Mouse (Mus musculus) layer of hippocampus, adult 2 months (tissue): ENCODE data around the gene Hook2. TPM values are rescaled to one million over a fixed set of nuclear protein-coding genes. Genes with fewer than 3 reads are reported as not detected.

Experiments
- DNase-seq, 2 experiments: peaks; one replicate each; pipeline ENCODE4 v3.0.0; 2022; ENCODE audit warnings: low spot score in 2 of 2
- H3K27ac ChIP-seq: fragments of 200-600 bp; 2 replicates; pipeline ENCODE4 v1.8.1; 2022
- H3K4me3 ChIP-seq: fragments of 200-600 bp; 2 replicates; pipeline ENCODE4 v1.8.1; 2022; ENCODE audit warnings: mild to moderate bottlenecking
- CTCF ChIP-seq: fragments of 200-600 bp; conservative IDR thresholded peaks from 2 replicates; pipeline ENCODE4 v1.8.1; 2022; ENCODE audit warnings: antibody characterized with exemption, mild to moderate bottlenecking, moderate library complexity
- total RNA-seq, 2 experiments: library from RNA; stranded (reverse); gene quantifications; 2 replicates each; pipeline ENCODE4 v1.2.3; 2021

Gene Hook2
- total RNA-seq, 2 experiments from 2014 or later = 9.2 to 10.0 TPM

DNA sequence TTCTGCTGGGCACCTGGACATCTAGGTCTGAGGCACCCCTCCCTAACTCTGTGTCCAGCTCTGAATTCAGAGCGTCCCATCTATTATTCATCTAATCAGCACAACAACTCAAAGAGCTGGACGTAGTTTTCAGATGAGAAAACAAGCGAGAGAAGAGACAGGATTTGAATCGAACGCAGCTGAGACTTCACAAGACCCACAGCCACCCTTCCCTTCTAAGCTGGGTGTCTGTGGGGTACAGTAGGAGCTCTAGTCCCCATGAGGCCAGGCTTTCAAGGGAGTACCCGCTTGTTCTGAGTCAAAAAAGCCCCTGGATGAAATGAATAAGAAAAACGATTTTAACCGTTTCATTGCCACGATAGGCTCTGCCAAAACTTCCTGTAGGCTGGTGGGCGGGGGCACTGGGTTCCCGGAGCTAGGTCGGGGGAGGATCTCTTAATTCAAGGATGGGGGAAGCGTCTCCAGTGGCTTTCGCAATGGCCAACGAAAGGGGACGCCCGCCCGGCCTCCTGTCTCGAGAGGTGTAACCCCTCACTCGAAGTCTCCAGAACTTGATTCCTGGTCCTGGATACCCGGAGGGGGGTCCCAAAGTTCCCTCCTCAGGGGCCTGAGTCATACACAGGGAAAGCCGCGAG is 5.2 kb upstream of the Hook2 start:
- no peak for DNase-seq
- Histone ChIP-seq H3K27ac (peak overlapping the region; percentile 100), H3K4me3 (peak overlapping the region; percentile 76)
- TF ChIP-seq CTCF = no peak

DNA sequence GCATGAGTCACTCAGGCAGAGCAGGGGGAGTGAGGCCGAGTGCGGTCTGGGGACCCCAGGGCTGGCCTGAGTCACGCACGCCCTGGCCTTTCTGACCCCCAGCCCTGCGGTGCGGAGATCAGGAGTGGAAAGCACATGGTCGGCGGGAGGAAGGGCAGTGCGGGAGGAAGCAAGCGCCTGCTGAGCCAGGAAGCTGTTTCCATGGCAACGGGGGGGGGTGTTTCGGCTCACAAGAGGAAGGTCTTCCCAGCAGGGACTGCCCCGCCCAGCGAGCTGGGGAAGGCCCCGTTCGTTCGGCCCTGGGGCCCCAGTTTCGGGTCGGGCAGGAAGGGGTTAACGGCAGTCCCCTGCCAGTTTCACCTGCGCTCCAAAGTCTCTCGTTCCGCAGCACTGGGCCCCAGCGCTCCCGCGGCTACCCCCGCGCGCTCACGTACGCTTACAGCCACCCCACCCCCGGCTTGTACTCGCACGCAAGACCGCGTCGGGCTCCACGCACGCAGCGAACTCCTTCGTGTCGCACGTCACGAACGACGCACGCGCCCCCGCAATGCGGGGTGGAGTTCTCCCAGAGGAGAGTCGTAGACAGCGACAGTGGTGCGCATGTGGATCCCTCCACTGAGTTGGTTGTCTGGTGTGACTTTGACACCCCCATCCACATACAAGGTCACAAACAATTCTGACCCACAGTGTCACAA is 4.6 kb upstream of the Hook2 start:
- H3K27ac ChIP-seq = peak overlapping the region; percentile 100
- TF ChIP-seq CTCF = 0 out of 2 replicates have a peak, but pooled peaks have one; percentile 5
- peak; percentile 93 to 95 for DNase-seq
- H3K4me3 ChIP-seq = peak overlapping the region; percentile 76

DNA sequence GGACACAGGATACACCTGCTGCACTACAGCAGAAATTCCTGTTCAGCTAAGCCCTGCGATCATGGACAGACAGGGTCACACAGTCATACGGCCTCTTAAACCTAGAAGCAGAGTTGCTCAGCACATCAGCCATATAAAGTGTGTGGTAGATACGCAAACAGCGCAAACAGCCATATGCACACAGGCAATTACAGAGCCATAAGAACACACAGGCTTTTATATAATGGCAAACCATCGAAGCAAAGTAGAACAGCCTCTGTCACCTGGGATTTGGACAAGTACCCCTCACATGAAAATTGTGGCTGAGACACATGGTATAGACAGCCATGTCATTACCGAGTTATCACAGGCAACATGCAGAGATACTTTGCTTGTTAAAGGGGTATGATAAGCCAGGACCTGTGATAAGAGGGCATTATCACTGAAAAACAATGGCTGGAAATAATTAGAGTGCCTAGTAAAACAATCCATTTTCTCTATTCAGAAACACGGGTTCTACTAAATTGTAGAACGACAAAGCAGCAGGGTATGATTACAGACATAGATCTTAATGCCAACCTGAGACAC is 3.9 kb upstream of the Hook2 start:
- peak overlapping the region; percentile 100 for H3K27ac ChIP-seq
- no peak for TF ChIP-seq CTCF
- H3K4me3 ChIP-seq = peak overlapping the region; percentile 76
- DNase-seq = no peak

DNA sequence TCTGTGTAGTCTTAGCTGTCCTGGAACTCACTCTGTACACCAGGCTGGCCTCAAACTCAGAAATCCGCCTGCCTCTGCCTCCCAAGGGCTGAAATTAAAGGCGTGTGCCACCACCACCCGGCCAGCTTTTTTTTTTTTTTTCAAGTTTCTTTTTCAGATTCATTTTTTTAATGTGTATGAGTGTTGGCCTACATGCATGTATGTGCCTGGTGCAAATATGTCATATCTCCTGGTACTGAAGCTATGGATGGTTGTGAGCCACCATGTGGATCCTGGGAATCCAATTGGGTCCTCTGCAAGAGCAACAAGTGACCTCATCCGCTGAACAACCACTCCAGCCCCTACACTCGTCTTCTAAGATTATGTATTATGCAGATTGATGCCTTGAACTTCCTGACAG is 3.0 kb upstream of the Hook2 start:
- Histone ChIP-seq H3K4me3 (no peak overlapping the region), H3K27ac (no peak overlapping the region)
- TF ChIP-seq CTCF = no peak
- DNase-seq = no peak

DNA sequence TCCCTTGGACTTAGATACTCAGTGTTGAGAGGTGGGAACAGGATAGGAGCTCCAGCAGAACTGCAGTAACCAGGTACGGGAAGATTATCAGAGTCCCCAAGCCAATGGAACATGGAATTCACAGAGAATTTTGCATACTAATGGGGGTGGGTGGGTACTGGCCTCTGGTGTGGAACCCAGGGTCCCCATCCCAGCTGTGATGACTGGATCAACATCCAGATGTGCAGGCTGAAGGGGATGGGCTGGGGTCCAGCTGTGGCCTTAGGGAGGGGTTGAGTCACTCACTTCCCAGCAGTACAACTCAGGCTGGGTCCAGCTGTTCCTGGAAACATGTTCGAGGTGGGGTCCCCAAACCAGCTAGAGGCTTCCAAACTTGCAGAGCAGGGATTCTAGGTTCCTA is 2.5 kb upstream of the Hook2 start:
- DNase-seq = no peak
- TF ChIP-seq CTCF = no peak
- Histone ChIP-seq H3K4me3 (no peak overlapping the region), H3K27ac (no peak overlapping the region)

DNA sequence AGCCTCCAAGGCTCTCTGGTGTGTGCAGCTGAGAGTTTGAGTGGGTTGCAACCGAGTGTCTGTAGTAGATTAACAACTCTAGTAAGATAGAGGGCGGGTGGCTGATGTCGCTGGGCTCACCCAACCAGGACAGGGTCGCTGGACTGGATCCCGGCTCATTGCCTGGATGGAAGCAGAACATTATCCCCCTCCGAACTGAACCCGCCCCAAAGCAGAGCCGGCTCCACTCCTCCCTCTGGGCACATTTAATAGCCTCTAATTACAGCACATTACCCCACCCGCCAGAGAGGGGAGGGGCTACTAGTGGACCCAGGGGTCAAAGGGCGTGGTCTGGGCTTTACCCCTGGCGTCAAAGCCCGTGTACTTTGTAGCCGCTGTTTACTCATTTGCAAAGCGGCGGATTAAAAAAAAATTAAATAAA is 1.1 kb upstream of the Hook2 start:
- Histone ChIP-seq H3K27ac (peak overlapping the region; percentile 86), H3K4me3 (peak overlapping the region; percentile 68; the same call in 1 of the 2 replicates)
- no peak for DNase-seq
- TF ChIP-seq CTCF = no peak

GRCm38 (mm10) chr8:84989810-84990209 is 593 bp upstream of the Hook2 start:
- Histone ChIP-seq H3K27ac (peak overlapping the region; percentile 86), H3K4me3 (peak overlapping the region; percentile 68)
- DNase-seq = peak; percentile 83 to 85
- peak; percentile 70 for TF ChIP-seq CTCF

GRCm38 (mm10) chr8:84990836-84991235 is 433 bp downstream of the Hook2 start:
- TF ChIP-seq CTCF = no peak
- DNase-seq = no peak
- Histone ChIP-seq H3K4me3 (peak overlapping the region; percentile 68), H3K27ac (peak overlapping the region; percentile 86)

DNA sequence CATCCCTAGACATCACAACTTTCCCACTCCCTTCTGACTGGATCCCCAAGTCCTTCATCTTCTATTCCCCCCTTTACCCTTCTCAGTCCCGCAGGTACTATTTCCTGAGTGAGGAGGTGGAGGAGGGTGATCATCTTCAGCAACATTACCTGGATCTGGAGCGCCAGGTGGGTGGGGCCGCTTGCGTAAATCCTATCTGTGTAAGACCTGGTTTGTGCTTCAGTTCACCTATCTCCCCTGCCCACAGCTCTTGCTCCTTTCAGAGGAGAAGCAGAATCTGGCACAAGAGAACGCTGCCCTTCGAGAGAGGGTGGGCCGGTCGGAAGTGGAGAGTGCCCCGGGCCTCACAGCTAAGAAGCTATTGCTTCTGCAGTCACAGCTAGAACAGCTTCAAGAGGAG is 4.0 kb downstream of the Hook2 start:
- no peak overlapping the region for H3K27ac ChIP-seq
- no peak overlapping the region for H3K4me3 ChIP-seq
- TF ChIP-seq CTCF = no peak
- DNase-seq = no peak

DNA sequence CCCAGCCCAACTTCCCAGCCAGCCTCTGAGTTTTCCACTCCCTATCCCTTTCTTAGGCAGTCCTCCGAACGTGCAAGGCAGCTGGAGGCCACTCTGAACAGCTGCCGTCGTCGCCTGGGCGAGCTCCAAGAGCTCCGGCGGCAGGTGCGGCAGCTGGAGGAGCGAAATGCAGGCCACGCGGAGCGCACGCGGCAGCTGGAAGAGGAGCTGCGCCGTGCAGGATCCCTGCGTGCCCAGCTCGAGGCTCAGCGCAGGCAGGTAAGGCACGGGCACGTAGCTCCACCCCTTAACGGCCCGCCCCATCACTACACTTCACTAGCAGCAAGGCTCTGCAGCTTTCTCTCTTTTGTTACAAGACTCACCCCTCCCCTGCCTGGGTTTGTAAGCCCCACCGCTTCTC is 5.3 kb downstream of the Hook2 start:
- H3K27ac ChIP-seq = no peak overlapping the region
- no peak overlapping the region for H3K4me3 ChIP-seq
- DNase-seq = no peak
- no peak for TF ChIP-seq CTCF

DNA sequence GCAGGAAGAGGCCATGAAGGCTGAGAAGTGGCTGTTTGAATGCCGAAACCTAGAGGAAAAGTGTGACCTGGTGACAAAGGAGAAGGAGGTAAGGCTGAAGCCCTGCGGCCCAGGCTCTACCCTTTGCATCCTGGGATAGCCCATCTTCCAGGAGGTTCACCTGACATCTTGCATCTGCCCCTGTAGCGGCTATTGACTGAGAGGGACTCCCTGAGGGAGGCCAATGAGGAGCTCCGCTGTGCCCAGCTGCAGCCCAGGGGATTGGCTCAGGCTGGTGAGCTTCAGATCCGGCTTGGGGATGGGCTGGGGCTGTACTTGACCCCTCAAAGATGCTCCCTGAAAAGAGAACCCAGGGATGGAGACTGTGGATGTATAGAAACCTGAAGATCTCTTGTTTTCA is 6.6 kb downstream of the Hook2 start:
- no peak overlapping the region for H3K27ac ChIP-seq
- DNase-seq = no peak
- no peak for TF ChIP-seq CTCF
- H3K4me3 ChIP-seq = no peak overlapping the region

- H3K27ac ChIP-seq = no peak overlapping the region; the same call in 1 of the 2 replicates
- no peak overlapping the region; the same call in 1 of the 2 replicates for H3K4me3 ChIP-seq
- TF ChIP-seq CTCF = peak; percentile 98
- peak; percentile 91 to 96 for DNase-seq
Measured at GRCm38 (mm10) chr8:84997649-84998295, 7.4 kb downstream of the Hook2 start.

GRCm38 (mm10) chr8:85007686-85008085 is 17.3 kb downstream of the Hook2 start:
- DNase-seq = no peak
- Histone ChIP-seq H3K4me3 (no peak overlapping the region), H3K27ac (no peak overlapping the region)
- peak; percentile 62 for TF ChIP-seq CTCF

DNA sequence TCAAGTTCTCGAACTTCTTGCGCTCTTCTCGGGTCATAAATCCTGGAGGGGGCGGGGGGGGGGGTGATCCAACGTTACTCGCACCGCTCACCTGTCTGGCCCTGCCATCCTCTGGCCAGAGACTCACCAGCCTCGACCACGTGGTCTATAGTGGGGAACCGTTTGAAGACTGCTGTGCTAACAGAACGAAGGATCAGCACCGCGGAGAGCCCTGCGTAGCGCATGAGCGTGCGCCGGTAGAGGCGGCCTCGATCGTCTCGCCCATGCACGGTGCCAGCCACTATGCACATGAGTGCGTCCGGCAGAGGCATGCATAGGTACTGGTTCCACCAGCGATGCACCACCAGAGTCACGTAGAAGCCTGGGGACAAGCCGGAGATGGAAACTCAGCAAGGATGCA is 20.8 kb downstream of the Hook2 start:
- Histone ChIP-seq H3K27ac (no peak overlapping the region), H3K4me3 (no peak overlapping the region)
- no peak for TF ChIP-seq CTCF
- no peak for DNase-seq
